Mouse (Mus musculus) stomach, postnatal 0 days (tissue): ENCODE measurements around the gene 0610012G03Rik. TPM values are rescaled to one million over a fixed set of nuclear protein-coding genes. Genes with fewer than 3 reads are reported as not detected.

Experiments used
- ATAC-seq: fragments of 200-750 bp; cut with Nextera tagmentation; 2 replicates; pipeline ENCODE4 v1.8.0; 2017; ENCODE audit not compliant: low FRiP score, low TSS enrichment
- DNase-seq: peaks from one replicate; pipeline ENCODE4 v3.0.0-alpha.2; 2016; ENCODE audit warnings: low spot score
- H3K27ac ChIP-seq: fragments of 300-500 bp; sonication (generic); replicated peaks from 2 replicates; pipeline ENCODE4 v1.5.1; 2014; ENCODE audit warnings: mild to moderate bottlenecking, control low read depth
- H3K27me3 ChIP-seq: fragments of 300-500 bp; sonication (generic); 2 replicates; pipeline ENCODE4 v1.6.1; 2014; ENCODE audit warnings: low read length; ENCODE audit not compliant: control insufficient read depth, insufficient read depth
- H3K36me3 ChIP-seq: fragments of 300-500 bp; sonication (generic); 2 replicates; pipeline ENCODE4 v1.6.1; 2014; ENCODE audit warnings: low read length, mixed read lengths; ENCODE audit not compliant: control insufficient read depth, insufficient read depth
- H3K4me1 ChIP-seq: fragments of 300-500 bp; sonication (generic); replicated peaks from 2 replicates; pipeline ENCODE4 v1.6.1; 2014; ENCODE audit warnings: antibody characterized with exemption; ENCODE audit not compliant: control insufficient read depth, insufficient read depth
- H3K4me2 ChIP-seq: fragments of 300-500 bp; sonication (generic); replicated peaks from 2 replicates; pipeline ENCODE4 v1.6.1; 2014; ENCODE audit warnings: low read depth, mild to moderate bottlenecking, control low read depth, moderate library complexity
- H3K4me3 ChIP-seq: fragments of 300-500 bp; sonication (generic); 2 replicates; pipeline ENCODE4 v1.5.1; 2014; ENCODE audit warnings: low read depth, low read length, control low read depth
- H3K9ac ChIP-seq: fragments of 300-500 bp; sonication (generic); 2 replicates; pipeline ENCODE4 v1.6.1; 2014; ENCODE audit warnings: mild to moderate bottlenecking, low read length, control low read depth, mixed read lengths
- H3K9me3 ChIP-seq: fragments of 300-500 bp; sonication (generic); 2 replicates; pipeline ENCODE4 v1.6.1; 2016; ENCODE audit warnings: low read length; ENCODE audit not compliant: control insufficient read depth
- CTCF ChIP-seq: IDR thresholded peaks from 2 replicates; pipeline ENCODE4 v1.5.1; 2016; ENCODE audit warnings: antibody characterized with exemption, low read depth, mild to moderate bottlenecking, moderate library complexity
- EP300 ChIP-seq: optimal IDR thresholded peaks from 2 replicates; pipeline ENCODE3; 2016; ENCODE audit warnings: antibody characterized with exemption
- WGBS: fragments of 180-500 bp; shearing (Covaris S2); extraction: QIAGEN DNeasy Blood & Tissue Kit; methylation state at CpG from one replicate; pipeline ENCODE4 v1.1.7; 2014; 5-methylcytosine and 5-hydroxymethylcytosine counted together
- polyA plus RNA-seq: library from polyadenylated mRNA; unstranded; fragments of >200 nt; fragmentation: Nextera tagmentation; extraction: Ambion mirVana; gene quantifications from 2 replicates; pipeline ENCODE4 v1.2.1, GENCODE M21; 2015

Gene 0610012G03Rik
- polyA plus RNA-seq, 1 experiment from 2014 or later, result 112 TPM

DNA sequence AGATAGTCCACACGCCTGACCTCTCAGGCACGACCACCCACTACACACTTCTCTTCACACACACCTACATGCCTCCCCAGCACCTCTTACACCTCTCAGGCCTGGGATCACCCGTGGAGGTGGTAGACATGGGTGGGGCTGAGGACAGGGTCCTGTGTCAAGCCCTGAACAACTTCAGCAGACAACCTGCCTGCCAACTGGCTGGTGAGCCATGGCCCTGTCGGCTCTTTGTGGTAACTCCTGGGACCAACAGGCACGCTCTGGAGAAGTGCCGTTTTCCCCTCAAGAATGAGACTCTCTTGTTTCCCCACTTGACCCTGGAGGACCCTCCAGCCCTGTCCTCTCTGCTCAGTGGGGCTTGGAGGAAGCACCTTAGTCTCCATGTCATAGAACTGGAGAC is 2.9 kb downstream of the 0610012G03Rik start:
- Histone ChIP-seq H3K9ac (no peak overlapping the region), H3K27ac (no peak overlapping the region), H3K4me1 (no peaks in the 10 kb centered on the region; the same call in 1 of the 2 replicates), H3K9me3 (no peaks in the 10 kb centered on the region), H3K4me2 (no peak overlapping the region), H3K27me3 (no peaks in the 10 kb centered on the region), H3K4me3 (no peak overlapping the region), H3K36me3 (no peaks in the 10 kb centered on the region)
- no peak for ATAC-seq
- TF ChIP-seq EP300, result no peak
- no peak for TF ChIP-seq CTCF
- no peak for DNase-seq
- 83% methylated on average over 6 of the region's 6 CpGs for WGBS

GRCm38 (mm10) chr16:31944698-31945255 is 3.5 kb downstream of the 0610012G03Rik start:
- Histone ChIP-seq H3K9ac (no peak overlapping the region), H3K27ac (no peak overlapping the region), H3K4me1 (no peaks in the 10 kb centered on the region; the same call in 1 of the 2 replicates), H3K36me3 (no peaks in the 10 kb centered on the region), H3K27me3 (no peaks in the 10 kb centered on the region), H3K9me3 (no peaks in the 10 kb centered on the region), H3K4me3 (no peak overlapping the region), H3K4me2 (no peak overlapping the region)
- WGBS, result 86% methylated on average over 12 of the region's 12 CpGs
- TF ChIP-seq EP300 (no peak), CTCF (no peak)
- ATAC-seq (no peak), DNase-seq (no peak)

DNA sequence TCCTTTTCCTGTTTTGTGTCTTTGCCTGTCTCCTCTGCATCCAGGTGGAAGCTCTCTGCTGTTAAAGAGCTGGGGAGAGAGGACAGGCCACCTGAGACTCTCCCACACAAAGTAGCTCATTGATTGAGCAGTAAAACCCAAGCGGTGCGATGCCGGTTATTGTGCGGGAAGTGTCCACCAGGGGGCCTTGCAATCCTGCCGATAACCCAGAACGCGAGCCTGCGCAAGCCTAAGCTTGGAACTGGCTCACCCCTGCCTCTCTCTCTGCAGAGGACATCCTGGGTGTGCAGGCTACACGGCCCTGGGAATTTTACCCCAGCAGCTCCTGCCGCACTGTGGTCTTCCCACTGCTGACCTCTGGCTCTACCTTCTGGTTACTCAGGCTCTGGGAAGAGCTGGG is 4.3 kb downstream of the 0610012G03Rik start:
- H3K9me3 ChIP-seq, result no peaks in the 10 kb centered on the region
- 5% methylated on average over 10 of the region's 10 CpGs for WGBS

GRCm38 (mm10) chr16:31940586-31940985 is 7.7 kb downstream of the 0610012G03Rik start:
- ATAC-seq (no peak), DNase-seq (no peak)
- H3K36me3 ChIP-seq, result no peaks in the 10 kb centered on the region
- H3K4me2 ChIP-seq, result no peak overlapping the region
- no peaks in the 10 kb centered on the region for H3K4me1 ChIP-seq
- no peak overlapping the region for H3K4me3 ChIP-seq
- TF ChIP-seq EP300 (no peak), CTCF (no peak)
- no peaks in the 10 kb centered on the region for H3K27me3 ChIP-seq
- no peak overlapping the region for H3K9ac ChIP-seq
- no peak overlapping the region for H3K27ac ChIP-seq
- H3K9me3 ChIP-seq, result no peaks in the 10 kb centered on the region
- WGBS, result 68% methylated on average over 2 of the region's 2 CpGs

More for the DNA sequence above, 4.3 kb downstream of the 0610012G03Rik start:
- Histone ChIP-seq H3K27ac (no peak overlapping the region), H3K4me3 (no peak overlapping the region), H3K4me1 (no peaks in the 10 kb centered on the region; the same call in 1 of the 2 replicates), H3K4me2 (no peak overlapping the region), H3K36me3 (no peaks in the 10 kb centered on the region), H3K9ac (0 out of 2 replicates have a peak overlapping the region, but pooled peaks have one; percentile 50), H3K27me3 (no peaks in the 10 kb centered on the region)
- peak; percentile 51; the same call in 1 of the 2 replicates for ATAC-seq
- DNase-seq, result peak; percentile 85
- TF ChIP-seq CTCF, result peak; percentile 84
- no peak for TF ChIP-seq EP300

DNA sequence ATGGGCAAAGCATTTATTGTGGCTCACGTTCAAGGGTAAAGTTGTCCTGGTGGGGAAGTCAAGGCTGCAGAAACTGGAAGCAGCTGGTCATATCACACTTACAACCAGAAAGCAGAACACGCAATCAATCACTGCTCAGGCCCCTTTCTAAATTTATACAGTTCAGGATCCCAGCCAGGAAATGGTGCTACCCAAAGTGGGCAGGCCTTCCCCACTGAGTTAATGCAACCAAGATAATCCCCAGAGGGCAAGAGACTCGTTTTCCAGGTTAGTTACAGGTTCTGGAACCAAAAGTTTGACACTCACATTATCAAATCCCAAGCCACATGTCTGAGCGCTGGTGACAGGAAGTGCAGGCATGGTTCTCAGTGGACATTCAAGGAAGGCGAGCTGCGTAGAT is 9.4 kb downstream of the 0610012G03Rik start:
- 68% methylated on average over 6 of the region's 6 CpGs for WGBS
- Histone ChIP-seq H3K9ac (no peak overlapping the region), H3K27me3 (no peaks in the 10 kb centered on the region), H3K4me2 (no peak overlapping the region), H3K27ac (no peak overlapping the region), H3K4me1 (no peaks in the 10 kb centered on the region; the same call in 1 of the 2 replicates), H3K36me3 (no peaks in the 10 kb centered on the region), H3K9me3 (no peaks in the 10 kb centered on the region), H3K4me3 (no peak overlapping the region)
- ATAC-seq, result no peak
- DNase-seq, result no peak
- no peak for TF ChIP-seq CTCF

GRCm38 (mm10) chr16:31936568-31936967 is 11.7 kb downstream of the 0610012G03Rik start:
- Histone ChIP-seq H3K4me3 (no peak overlapping the region), H3K4me2 (no peak overlapping the region), H3K27ac (no peak overlapping the region), H3K9ac (no peak overlapping the region), H3K4me1 (no peaks in the 10 kb centered on the region; the same call in 1 of the 2 replicates), H3K36me3 (no peaks in the 10 kb centered on the region), H3K27me3 (no peaks in the 10 kb centered on the region), H3K9me3 (no peaks in the 10 kb centered on the region)
- DNase-seq (no peak), ATAC-seq (no peak)
- TF ChIP-seq EP300 (no peak), CTCF (peak; percentile 27; the same call in 1 of the 2 replicates)
- WGBS, result 85% methylated on average over 4 of the region's 4 CpGs
